Mouse (Mus musculus): ENCODE results near the gene Prdx3.

DNA sequence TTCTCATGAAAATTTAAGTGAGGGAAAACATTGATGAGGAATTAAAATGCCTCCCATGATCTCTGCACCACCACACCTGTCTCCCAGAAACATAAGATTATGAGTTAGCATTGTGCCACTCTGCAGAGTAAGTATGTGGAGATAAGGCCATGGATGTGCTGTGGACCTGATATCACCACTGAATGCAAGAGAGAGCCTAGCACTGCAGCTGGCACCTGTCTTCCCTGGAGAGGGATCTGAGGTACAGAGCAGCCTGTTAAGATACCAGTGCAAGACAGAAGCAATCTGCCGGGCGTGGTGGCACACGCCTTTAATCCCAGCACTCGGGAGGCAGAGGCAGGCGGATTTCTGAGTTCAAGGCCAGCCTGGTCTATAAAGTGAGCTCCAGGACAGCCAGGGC lies 31.1 kb upstream of the Prdx3 start:
- no peak for TF ChIP-seq POLR2A (IDR thresholded peaks at IDR 0.05; ENCODE audit: borderline replicate concordance, insufficient read depth, low read length)
- TF ChIP-seq CTCF (IDR thresholded peaks at IDR 0.05; ENCODE audit: borderline replicate concordance, insufficient read depth, low read depth, low read length), result no peak

All from cerebellum, adult 2 months (tissue).